Mouse (Mus musculus): ENCODE measurements at regions not wholly inside any gene's neighbourhood (a gene's known extent, or its start where the extent isn't known, plus 50 kb on each side); places are given as distances from the start of the nearest gene placed in this dataset.

DNA sequence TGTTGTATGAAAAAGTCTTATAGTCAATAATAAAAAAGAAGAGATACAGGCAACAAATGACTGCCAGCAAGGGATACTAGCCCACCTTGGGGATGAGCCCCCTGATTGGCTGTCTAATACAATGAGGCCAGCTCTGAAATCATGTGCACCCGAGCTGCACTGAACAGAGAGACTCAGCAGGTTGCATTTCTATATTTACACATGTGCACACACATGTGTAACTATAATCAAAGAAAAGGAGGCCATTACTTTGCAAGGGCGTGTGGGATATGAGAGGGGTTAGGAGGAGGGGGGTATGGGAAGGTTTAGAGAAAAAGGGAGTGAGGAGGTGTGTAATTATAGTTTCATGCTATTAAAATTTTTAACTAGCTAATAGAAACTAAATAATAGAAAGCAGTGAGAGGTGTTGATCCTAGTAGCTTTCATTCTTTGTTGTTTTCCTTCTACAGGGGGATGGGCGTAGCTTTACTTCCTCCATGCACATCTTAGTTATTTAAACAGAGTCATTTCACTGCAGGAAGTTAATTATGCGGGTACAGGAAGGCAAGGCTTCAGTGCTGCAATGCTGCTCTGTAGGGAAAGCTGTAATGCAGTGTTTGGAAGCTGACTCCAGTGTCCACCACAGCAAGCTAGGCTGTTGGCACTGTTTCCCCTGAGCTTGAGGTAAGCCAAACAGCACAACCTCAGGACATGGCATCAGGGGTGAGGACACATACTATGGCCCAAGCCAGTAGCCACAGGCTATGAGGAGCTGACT is 56.2 kb upstream of the Htr1a start:
- no peak for TF ChIP-seq CTCF (conservative IDR thresholded peaks at IDR 0.05; ENCODE audit: low read length)
- TF ChIP-seq POU5F1 (IDR thresholded peaks at IDR 0.05; ENCODE audit: borderline replicate concordance, low read length) = no peak
- no peak for TF ChIP-seq NANOG (IDR thresholded peaks at IDR 0.05; ENCODE audit: borderline replicate concordance, low read length)

Data from E14TG2a.4 (cell line).